12 mouse cellular contexts compared by ENCODE assay signal in genomic region chr10:68240094-68240803, GRCm38 (mm10). TPM values are rescaled to one million over a fixed set of nuclear protein-coding genes. Genes with fewer than 3 reads are reported as not detected.
DNase-seq lines count a peak whose midpoint lies in the region; ATAC-seq and TF ChIP-seq lines count a peak whose summit lies in the region.
"Had no signal": no experiment of that assay in that cellular context is flagged by ENCODE, and none has a peak within 500 bp of the region (broad histone marks: within the 10 kb centered on the region; RNA-seq: fewer than 3 reads in every experiment).

No protein-coding gene starts in this region.

- no peak for ATAC-seq in liver, embryonic 15.5 days (ENCODE audit: insufficient read depth)
- no peak for ATAC-seq in liver, embryonic 11.5 days (replicated peaks; ENCODE audit: low FRiP score)
- ATAC-seq: forebrain, embryonic 15.5 days had no signal

- H3K36me3 ChIP-seq in liver, embryonic 15.5 days (replicated peaks): peaks cover 10% of the 10 kb centered on the region
- peaks cover 6% of the 10 kb centered on the region; the same call in 1 of the 2 replicates for H3K36me3 ChIP-seq in liver, embryonic 11.5 days (ENCODE audit: control insufficient read depth, insufficient read depth, low read length)
- H3K36me3 ChIP-seq: forebrain, embryonic 15.5 days had no signal

- H3K9me3 ChIP-seq in liver, embryonic 15.5 days (replicated peaks): no peaks in the 10 kb centered on the region
- no peaks in the 10 kb centered on the region for H3K9me3 ChIP-seq in liver, embryonic 11.5 days (ENCODE audit: control insufficient read depth, low read length)
- H3K9me3 ChIP-seq: forebrain, embryonic 15.5 days; heart, embryonic 10.5 days; hindbrain, embryonic 13.5 days had no signal

- H3K4me3 ChIP-seq in liver, embryonic 15.5 days (replicated peaks): no peak overlapping the region
- no peak overlapping the region for H3K4me3 ChIP-seq in liver, embryonic 11.5 days (ENCODE audit: low read depth, low read length)
- H3K4me3 ChIP-seq in bone marrow macrophage, adult 2 months (ENCODE audit: insufficient read depth, low read length): peak overlapping the region; percentile 1; the same call in 1 of the 2 replicates
- H3K4me3 ChIP-seq: forebrain, embryonic 15.5 days; heart, embryonic 10.5 days; hindbrain, embryonic 13.5 days had no signal

- WGBS in liver, embryonic 15.5 days (ENCODE audit: insufficient replicate concordance): 46% methylated on average over 3 of the region's 3 CpGs
- 82% methylated on average over 3 of the region's 3 CpGs for WGBS in liver, embryonic 11.5 days

- H3K4me1 ChIP-seq in liver, embryonic 15.5 days (replicated peaks): peaks cover 16% of the 10 kb centered on the region
- H3K4me1 ChIP-seq in liver, embryonic 11.5 days (replicated peaks; ENCODE audit: control insufficient read depth, insufficient read depth, low read length): no peaks in the 10 kb centered on the region
- peaks cover 25% of the 10 kb centered on the region for H3K4me1 ChIP-seq in bone marrow macrophage, adult 2 months (ENCODE audit: control insufficient read depth, insufficient read depth, low read length)

- no peak overlapping the region for H3K9ac ChIP-seq in liver, embryonic 15.5 days
- H3K9ac ChIP-seq in liver, embryonic 11.5 days (ENCODE audit: low read depth, low read length): no peak overlapping the region
- H3K9ac ChIP-seq: forebrain, embryonic 15.5 days; hindbrain, embryonic 13.5 days had no signal

- no peak overlapping the region for H3K4me2 ChIP-seq in liver, embryonic 15.5 days
- no peak overlapping the region for H3K4me2 ChIP-seq in liver, embryonic 11.5 days
- H3K4me2 ChIP-seq: forebrain, embryonic 15.5 days; hindbrain, embryonic 13.5 days had no signal

- TF ChIP-seq POLR2A in bone marrow macrophage, adult 2 months (IDR thresholded peaks at IDR 0.05; ENCODE audit: borderline replicate concordance, low read depth, low read length): no peak

- 0 out of 2 replicates have a peak overlapping the region, but pooled peaks have one; percentile 24 for H3K27ac ChIP-seq in liver, embryonic 15.5 days (replicated peaks)
- no peak overlapping the region for H3K27ac ChIP-seq in liver, embryonic 11.5 days (ENCODE audit: low read depth, low read length)
- H3K27ac ChIP-seq in bone marrow macrophage, adult 2 months (ENCODE audit: insufficient read depth, low read depth, low read length): peak overlapping the region; percentile 91
- H3K27ac ChIP-seq: forebrain, embryonic 15.5 days; hindbrain, embryonic 13.5 days had no signal

- no peaks in the 10 kb centered on the region for H3K27me3 ChIP-seq in liver, embryonic 15.5 days
- no peaks in the 10 kb centered on the region for H3K27me3 ChIP-seq in liver, embryonic 11.5 days (replicated peaks; ENCODE audit: control insufficient read depth, insufficient read depth, low read length)
- H3K27me3 ChIP-seq: forebrain, embryonic 15.5 days; hindbrain, embryonic 13.5 days; Patski had no signal

- DNase-seq in liver, embryonic 11.5 days (ENCODE audit: low spot score): no peak
- DNase-seq in CD8-positive naive resting alpha-beta T cell, adult 2 months (ENCODE audit: low read depth in 2 of 2, low spot score in 2 of 2): peak; percentile 8 to 15
- DNase-seq in natural killer cell, adult 2 months (ENCODE audit: low spot score in 2 of 2): peak; percentile 15 to 21
- no peak for DNase-seq in cerebellum, postnatal 25 days
- DNase-seq in right cerebral cortex, postnatal 25 days: no peak
- DNase-seq: right cerebral cortex, adult 18-20 months had no signal

- no peak for TF ChIP-seq CTCF in bone marrow macrophage, adult 2 months (IDR thresholded peaks at IDR 0.05; ENCODE audit: low read depth, low read length)

RNA-seq across cellular contexts. Expression of gene Arid5b, which starts 38.3 kb away (rescaled TPM):
- 5.8 and 7.3 TPM in 2 replicates for polyA plus RNA-seq in liver, embryonic 15.5 days (2015; fragmentation: Nextera tagmentation; extraction: Ambion mirVana)
- polyA plus RNA-seq in liver, embryonic 11.5 days (2014; fragmentation: Nextera tagmentation; extraction: Ambion mirVana): 11.9 and 15.3 TPM in 2 replicates
- polyA plus RNA-seq in bone marrow macrophage, adult 2 months (2012; ENCODE audit: insufficient read depth, insufficient read length, missing spikeins): 25.9 and 26.5 TPM in 2 replicates

Comparison
In these comparisons a context has a peak if more than half of its experiments do, and no peak if none do; other contexts are left out.
1. DNase-seq: peak in CD8-positive naive resting alpha-beta T cell, adult 2 months (2 of 2) and natural killer cell, adult 2 months (2 of 2); none in liver, embryonic 11.5 days (single experiment), cerebellum, postnatal 25 days (0 of 2) and right cerebral cortex, postnatal 25 days (single experiment).